Mouse (Mus musculus) E14TG2a.4 (cell line): ENCODE measurements around the gene Hdac9.
A peak's percentile ranks its signal among the peaks of the same experiment; 100 is the strongest.

Source experiments
- H3K27me3 ChIP-seq: 2 replicates; pipeline ENCODE4 v1.6.1; 2014; ENCODE audit warnings: low read length, control low read depth; ENCODE audit not compliant: insufficient read depth
- H3K36me3 ChIP-seq: 2 replicates; pipeline ENCODE4 v1.6.1; 2014; ENCODE audit warnings: low read length, control low read depth; ENCODE audit not compliant: insufficient read depth
- H3K4me1 ChIP-seq: replicated peaks from 2 replicates; pipeline ENCODE4 v1.6.1; 2014; ENCODE audit warnings: low read depth, low read length, control low read depth
- H3K4me3 ChIP-seq: replicated peaks from 2 replicates; pipeline ENCODE4 v1.5.1; 2014; ENCODE audit warnings: mild to moderate bottlenecking, low read length
- H3K9me3 ChIP-seq: 2 replicates; pipeline ENCODE4 v1.6.1; 2014; ENCODE audit warnings: low read length, control low read depth
- CTCF ChIP-seq: conservative IDR thresholded peaks from 2 replicates; pipeline ENCODE4 v1.5.1; 2014; ENCODE audit warnings: low read length
- NANOG ChIP-seq: IDR thresholded peaks from 2 replicates; pipeline ENCODE4 v1.6.1; 2014; ENCODE audit warnings: borderline replicate concordance, low read length, mixed read lengths
- POU5F1 ChIP-seq: IDR thresholded peaks from 2 replicates; pipeline ENCODE4 v1.6.1; 2014; ENCODE audit warnings: low read length, borderline replicate concordance

The Hdac9 gene

DNA sequence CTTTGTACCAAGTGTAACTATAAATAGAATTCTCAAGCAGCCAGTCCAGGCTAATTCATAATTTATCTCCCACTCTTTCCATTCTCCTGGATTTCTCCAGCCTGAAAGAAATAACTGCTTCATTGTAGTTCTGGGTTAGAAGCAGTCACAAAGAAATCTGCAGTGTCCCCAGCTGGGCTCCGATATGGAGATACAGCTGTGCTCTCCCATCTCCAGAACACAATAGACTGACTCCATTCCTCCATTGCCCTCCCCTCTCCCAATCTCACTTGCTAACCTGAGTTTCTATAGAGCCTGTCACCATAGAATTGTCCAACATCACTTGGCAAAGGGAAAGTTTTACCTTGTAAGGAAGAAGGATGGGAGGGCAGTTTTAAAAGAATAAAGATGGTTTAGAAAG is 218.9 kb downstream of the Hdac9 start:
- Histone ChIP-seq H3K9me3 (no peaks in the 10 kb centered on the region), H3K36me3 (no peaks in the 10 kb centered on the region), H3K4me1 (no peaks in the 10 kb centered on the region), H3K4me3 (no peak overlapping the region), H3K27me3 (no peaks in the 10 kb centered on the region)
- TF ChIP-seq NANOG = no peak

DNA sequence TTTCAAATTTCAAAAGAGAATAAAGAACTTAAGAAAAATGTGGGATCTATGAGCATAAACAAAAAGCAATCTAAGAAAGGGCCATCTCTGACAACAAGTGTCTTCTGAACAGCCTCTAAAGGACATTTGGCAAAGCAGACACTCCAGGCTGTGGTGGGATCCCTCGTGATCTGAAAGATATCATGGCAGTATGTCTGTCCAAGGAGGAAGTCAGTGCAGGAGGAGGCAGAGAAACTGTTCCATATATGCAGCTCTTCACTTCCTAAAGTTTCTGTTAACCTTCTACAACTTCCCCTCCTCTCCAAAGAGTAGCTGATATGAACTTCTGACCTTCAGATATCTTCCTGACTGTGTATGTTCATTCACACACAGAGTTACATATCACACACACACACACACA is 220.2 kb downstream of the Hdac9 start:
- TF ChIP-seq NANOG = no peak
- TF ChIP-seq CTCF = no peak
- TF ChIP-seq POU5F1 = no peak
- no peaks in the 10 kb centered on the region for H3K36me3 ChIP-seq

DNA sequence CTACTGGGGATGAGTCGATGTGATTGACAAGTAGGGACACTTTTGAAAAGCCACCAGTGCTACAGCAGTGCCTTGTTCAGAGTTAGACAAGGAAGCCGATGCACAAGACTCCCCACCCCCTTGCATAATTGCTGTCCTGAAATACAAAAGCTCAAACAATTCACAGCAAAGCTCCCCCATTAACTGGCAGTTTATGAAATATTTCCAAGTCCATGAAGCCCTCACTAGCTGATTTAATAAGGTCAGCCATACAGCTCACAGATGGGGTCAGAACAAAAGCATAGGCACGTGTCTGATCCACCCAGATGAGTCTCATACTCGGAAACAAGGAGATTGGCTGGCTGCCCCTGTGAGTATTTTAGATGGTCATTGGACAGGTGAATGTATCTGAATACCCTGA is 228.0 kb downstream of the Hdac9 start:
- no peaks in the 10 kb centered on the region for H3K36me3 ChIP-seq
- TF ChIP-seq POU5F1 (no peak), NANOG (no peak), CTCF (no peak)
- no peaks in the 10 kb centered on the region for H3K9me3 ChIP-seq

More for the DNA sequence above, 220.2 kb downstream of the Hdac9 start:
- no peak overlapping the region for H3K4me3 ChIP-seq
- H3K4me1 ChIP-seq = no peaks in the 10 kb centered on the region
- no peaks in the 10 kb centered on the region for H3K9me3 ChIP-seq
- no peaks in the 10 kb centered on the region for H3K27me3 ChIP-seq

DNA sequence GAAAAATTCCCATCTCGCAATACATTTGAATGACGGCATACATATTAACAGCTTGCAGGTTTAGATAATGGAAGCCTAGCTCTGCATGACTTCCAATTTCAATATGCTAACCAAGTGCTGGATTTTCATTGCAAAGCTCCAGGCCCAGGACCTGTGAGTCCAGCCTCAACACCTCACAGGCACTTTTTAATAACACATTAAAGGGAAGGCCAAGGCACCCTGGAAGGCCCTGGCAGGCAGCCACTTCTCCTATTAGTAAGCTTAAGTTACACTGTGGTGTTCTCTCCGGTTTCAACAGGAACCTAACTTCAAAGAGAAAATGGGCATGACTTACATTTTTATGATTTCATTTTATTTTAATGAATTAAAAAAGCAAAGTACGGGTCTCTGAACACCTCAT is 233.5 kb downstream of the Hdac9 start:
- Histone ChIP-seq H3K36me3 (no peaks in the 10 kb centered on the region), H3K9me3 (no peaks in the 10 kb centered on the region), H3K27me3 (no peaks in the 10 kb centered on the region), H3K4me1 (no peaks in the 10 kb centered on the region), H3K4me3 (no peak overlapping the region)
- no peak for TF ChIP-seq POU5F1
- no peak for TF ChIP-seq NANOG
- no peak for TF ChIP-seq CTCF

More for the DNA sequence above, 228.0 kb downstream of the Hdac9 start:
- Histone ChIP-seq H3K4me3 (no peak overlapping the region), H3K4me1 (no peaks in the 10 kb centered on the region), H3K27me3 (no peaks in the 10 kb centered on the region)

DNA sequence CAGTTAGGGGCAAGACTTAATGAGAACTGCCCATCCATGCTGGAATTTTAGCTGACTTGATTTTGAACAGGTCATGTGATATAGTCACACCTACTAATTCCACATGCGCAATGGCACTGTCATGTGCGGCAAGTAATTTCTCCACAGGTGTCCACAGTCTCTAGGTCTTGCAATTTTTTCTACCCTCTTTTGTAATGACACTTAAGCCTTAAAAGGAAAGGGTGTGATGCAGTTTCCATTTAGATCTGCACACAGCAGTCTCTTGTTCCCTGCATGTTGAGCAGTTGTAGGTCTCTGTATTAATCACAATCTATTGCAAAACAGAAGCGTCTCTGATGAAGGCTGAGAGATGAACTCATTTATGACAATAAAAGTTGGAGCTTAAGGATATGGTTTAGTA is 234.2 kb downstream of the Hdac9 start:
- Histone ChIP-seq H3K27me3 (no peaks in the 10 kb centered on the region), H3K4me1 (no peaks in the 10 kb centered on the region), H3K9me3 (no peaks in the 10 kb centered on the region), H3K4me3 (no peak overlapping the region), H3K36me3 (no peaks in the 10 kb centered on the region)
- TF ChIP-seq NANOG = no peak
- no peak for TF ChIP-seq CTCF
- TF ChIP-seq POU5F1 = no peak

DNA sequence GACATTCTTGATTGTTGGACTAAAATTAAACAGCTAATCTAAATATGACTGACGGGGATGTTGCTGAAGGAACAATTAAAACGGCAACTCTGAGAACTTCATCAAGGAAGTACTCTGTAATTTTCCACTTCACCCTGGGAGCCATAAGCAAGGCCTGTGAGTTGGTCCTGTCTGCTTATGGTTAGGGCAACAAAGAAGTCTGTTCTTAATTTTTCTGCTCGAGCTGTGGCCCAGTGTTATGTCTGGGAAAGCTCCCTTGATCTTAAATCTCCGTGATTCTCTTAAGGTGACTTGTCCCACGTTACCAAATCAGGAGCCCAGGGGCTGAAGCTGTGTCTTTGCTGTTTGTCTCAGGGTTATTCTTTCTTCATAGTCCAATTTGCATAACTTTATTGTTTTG is 236.3 kb downstream of the Hdac9 start:
- Histone ChIP-seq H3K4me3 (no peak overlapping the region), H3K9me3 (no peaks in the 10 kb centered on the region), H3K36me3 (no peaks in the 10 kb centered on the region), H3K27me3 (no peaks in the 10 kb centered on the region), H3K4me1 (no peaks in the 10 kb centered on the region)
- TF ChIP-seq NANOG = no peak
- no peak for TF ChIP-seq CTCF
- no peak for TF ChIP-seq POU5F1

DNA sequence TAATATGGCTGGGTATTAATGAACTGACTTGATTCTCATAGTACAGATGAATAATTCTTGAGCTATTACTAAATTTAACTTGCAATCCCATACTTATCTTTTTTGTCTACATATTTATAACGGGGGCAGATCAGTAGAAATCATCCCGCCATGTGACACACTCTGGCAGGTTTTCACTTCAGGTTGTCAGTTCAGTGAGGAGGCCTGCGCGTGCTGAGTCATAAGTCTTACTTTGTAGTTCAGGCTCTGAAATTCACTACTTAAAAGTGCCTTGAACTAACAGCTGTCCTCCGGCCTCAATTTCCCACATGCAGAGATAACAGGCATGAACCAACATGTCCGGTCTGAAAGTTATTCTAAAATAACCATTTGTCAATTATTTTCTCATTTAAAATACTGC is 239.8 kb downstream of the Hdac9 start:
- no peak for TF ChIP-seq NANOG
- TF ChIP-seq CTCF = no peak
- TF ChIP-seq POU5F1 = no peak
- no peaks in the 10 kb centered on the region for H3K36me3 ChIP-seq
- H3K9me3 ChIP-seq = no peaks in the 10 kb centered on the region
- no peaks in the 10 kb centered on the region for H3K4me1 ChIP-seq
- no peaks in the 10 kb centered on the region for H3K27me3 ChIP-seq
- no peak overlapping the region for H3K4me3 ChIP-seq

DNA sequence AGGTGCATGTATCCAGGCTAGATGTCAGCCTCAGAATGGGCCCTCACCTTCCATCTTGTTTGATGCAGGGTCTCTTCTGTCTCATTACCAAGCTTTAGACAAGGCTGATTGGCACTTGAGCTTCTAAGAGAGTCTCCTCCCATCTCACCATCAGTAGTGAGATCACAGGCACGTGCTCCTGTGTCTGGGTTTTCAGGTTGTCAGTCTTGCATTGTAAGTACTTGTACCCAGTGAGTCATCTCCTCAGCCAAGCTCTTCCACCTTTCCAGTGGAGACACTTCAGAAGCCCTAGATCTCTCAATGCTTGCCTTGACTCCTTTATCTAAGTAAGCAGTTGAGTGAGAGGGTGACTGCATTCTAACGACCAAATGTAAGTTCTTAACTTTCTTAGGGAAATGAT is 242.7 kb downstream of the Hdac9 start:
- TF ChIP-seq NANOG (no peak), CTCF (no peak), POU5F1 (no peak)
- Histone ChIP-seq H3K9me3 (no peaks in the 10 kb centered on the region), H3K36me3 (no peaks in the 10 kb centered on the region), H3K4me3 (no peak overlapping the region), H3K27me3 (no peaks in the 10 kb centered on the region), H3K4me1 (no peaks in the 10 kb centered on the region)

DNA sequence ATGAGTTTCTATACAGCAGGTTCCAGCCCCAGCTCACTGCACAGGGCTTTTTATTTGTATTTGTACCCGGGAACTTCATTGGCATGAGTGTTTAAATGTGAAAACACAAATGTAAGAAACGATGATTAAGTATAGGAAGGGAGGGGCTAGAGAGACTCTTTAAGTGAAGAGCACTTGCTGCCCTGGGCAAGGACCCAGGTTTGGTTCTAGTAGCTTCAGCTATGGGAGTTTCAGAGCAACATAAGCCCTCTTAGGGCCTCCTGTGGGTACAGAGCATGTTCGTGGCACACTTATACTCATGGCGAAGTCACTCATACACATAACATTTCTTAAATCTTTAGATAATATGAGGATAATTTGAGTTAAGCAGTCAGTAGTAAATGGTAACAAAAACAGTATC is 243.4 kb downstream of the Hdac9 start:
- Histone ChIP-seq H3K4me3 (no peak overlapping the region), H3K36me3 (no peaks in the 10 kb centered on the region), H3K27me3 (no peaks in the 10 kb centered on the region), H3K4me1 (no peaks in the 10 kb centered on the region), H3K9me3 (no peaks in the 10 kb centered on the region)
- TF ChIP-seq POU5F1 (no peak), NANOG (no peak), CTCF (no peak)

DNA sequence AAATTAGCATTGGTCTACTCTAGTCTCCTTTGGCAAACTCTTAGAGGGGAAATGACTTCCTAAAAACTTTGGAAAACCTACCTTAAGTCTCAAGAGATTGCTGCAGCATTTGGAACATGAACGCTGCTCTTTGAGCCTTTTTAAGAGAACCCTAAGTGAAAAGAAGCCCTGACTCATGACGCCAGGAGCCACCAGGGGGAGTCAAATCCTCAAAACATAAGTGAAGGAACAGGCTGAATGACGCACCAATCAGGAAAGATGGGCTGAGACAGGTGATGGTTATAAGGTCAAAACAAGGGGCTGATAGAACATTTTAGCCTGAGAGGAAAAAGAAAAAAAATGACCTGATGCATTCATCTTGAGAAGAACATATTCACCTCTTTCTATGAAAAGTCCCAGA is 252.1 kb downstream of the Hdac9 start:
- Histone ChIP-seq H3K27me3 (no peaks in the 10 kb centered on the region), H3K4me1 (no peaks in the 10 kb centered on the region), H3K36me3 (no peaks in the 10 kb centered on the region), H3K4me3 (no peak overlapping the region), H3K9me3 (no peaks in the 10 kb centered on the region)
- TF ChIP-seq POU5F1 (no peak), CTCF (peak; percentile 52), NANOG (no peak)
